Mouse (Mus musculus): ENCODE measurements around the gene Popdc3.

GRCm38 (mm10) chr10:45289218-45290105, 111.6 kb downstream of the Popdc3 start:
- no peak for TF ChIP-seq CTCF (conservative IDR thresholded peaks at IDR 0.05; ENCODE audit: low read length)
- TF ChIP-seq NANOG (IDR thresholded peaks at IDR 0.05; ENCODE audit: borderline replicate concordance, low read length), result no peak
- no peak for TF ChIP-seq POU5F1 (IDR thresholded peaks at IDR 0.05; ENCODE audit: borderline replicate concordance, low read length)

Measured in E14TG2a.4 (cell line).